Mouse (Mus musculus) liver, embryonic 14.5 days (tissue): ENCODE measurements at regions not wholly inside any gene's neighbourhood (a gene's known extent, or its start where the extent isn't known, plus 50 kb on each side); places are given as distances from the start of the nearest gene placed in this dataset.

Experiments
- CTCF ChIP-seq: IDR thresholded peaks from 2 replicates; pipeline ENCODE4 v1.5.1; 2016; ENCODE audit warnings: antibody characterized with exemption, low read depth, control low read depth
- EP300 ChIP-seq: IDR thresholded peaks from 2 replicates; pipeline ENCODE4 v1.6.1; 2016; ENCODE audit warnings: antibody characterized with exemption, low read depth

DNA sequence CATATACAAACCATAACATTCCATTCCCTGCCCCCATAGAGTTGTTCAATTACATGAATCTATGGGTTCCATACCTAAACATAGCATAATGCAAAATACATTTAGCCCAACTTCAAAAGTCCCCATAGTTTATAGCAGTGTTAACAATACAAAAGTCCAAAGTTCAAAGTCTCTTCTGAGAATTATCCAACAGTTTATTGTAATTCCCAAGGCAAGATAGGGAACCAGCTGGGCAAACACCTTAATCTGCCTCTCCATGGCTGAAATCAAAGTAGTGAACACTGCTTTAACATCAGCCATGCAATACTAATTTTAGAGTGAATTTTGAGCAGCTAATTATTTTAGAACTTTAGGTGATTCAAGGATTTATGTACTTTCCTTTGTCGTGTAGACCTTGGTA lies 72.7 kb upstream of the Gprin3 start:
- no peak for TF ChIP-seq CTCF
- TF ChIP-seq EP300 = no peak
